Mouse (Mus musculus): ENCODE measurements around the gene Extl1. TPM values are rescaled to one million over a fixed set of nuclear protein-coding genes. Genes with fewer than 3 reads are reported as not detected.
"Not testable (repeated sequence)": the region's sequence is repeated elsewhere in the genome, so short reads cannot be mapped to it uniquely, and the experiment has no call there.

Extl1 gene
- polyA plus RNA-seq, 1 experiment from 2014 or later = 0.36 TPM

GRCm38 (mm10) chr4:134344620-134345019, 39.0 kb downstream of the Extl1 start:
- Histone ChIP-seq H3K4me1 (replicated peaks) (peaks cover 12% of the 10 kb centered on the region), H3K4me3 (no peak overlapping the region), H3K36me3 (no peaks in the 10 kb centered on the region), H3K9ac (no peak overlapping the region), H3K9me3 (no peaks in the 10 kb centered on the region), H3K27me3 (peaks cover 62% of the 10 kb centered on the region), H3K4me2 (no peak overlapping the region), H3K27ac (no peak overlapping the region)
- WGBS = 38% methylated on average over 3 of the region's 3 CpGs
- ATAC-seq (ENCODE audit: low FRiP score) = no peak

DNA sequence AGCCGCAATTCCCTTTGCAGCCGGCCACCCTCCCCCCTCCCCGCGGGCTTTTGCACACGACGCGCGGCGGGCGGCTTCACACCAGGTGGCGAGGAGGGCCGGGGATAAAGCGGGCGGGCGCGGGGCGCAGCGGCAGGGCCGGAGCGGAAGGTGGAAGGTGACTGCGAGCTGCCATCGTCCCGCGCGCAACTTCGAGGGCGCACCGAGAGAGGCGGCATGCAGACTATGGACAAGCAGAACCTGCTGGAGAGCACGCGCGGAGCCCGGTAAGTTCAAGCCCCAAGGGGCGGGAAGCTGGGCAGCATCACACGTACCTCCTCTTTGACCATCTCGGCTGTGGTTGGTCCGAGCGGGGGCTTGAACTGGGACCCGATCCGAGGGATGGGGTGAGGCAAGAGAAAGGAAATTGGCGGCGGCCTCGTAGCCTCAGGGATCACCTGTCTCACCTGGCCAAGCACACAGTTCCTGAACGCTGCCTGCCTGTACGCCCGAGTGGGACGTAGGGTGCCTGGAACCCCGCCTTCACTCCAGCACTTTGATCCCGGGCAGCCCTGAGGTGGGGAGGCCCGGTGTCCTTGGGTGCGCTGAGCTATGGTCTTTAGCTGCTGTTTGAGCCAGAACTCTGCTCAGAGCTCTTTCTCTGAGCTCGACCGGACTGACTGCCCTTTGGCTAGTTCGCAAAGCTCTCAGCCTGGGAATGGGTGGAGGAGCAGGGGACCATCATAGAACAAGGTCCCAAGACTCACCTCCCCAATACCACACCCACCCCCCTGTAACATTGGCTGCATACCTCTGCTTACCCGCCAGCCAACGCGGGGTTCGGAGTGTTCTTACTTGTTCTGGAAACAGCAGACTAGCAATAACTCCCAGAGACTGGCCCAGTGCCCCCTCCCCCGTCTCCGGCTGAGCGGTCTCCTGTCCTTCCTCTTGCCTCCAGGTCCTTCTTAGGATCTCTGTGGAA, 40.3 kb downstream of the Extl1 start, which contains the start of gene Slc30a2:
Slc30a2 (plus strand) TSS at position 111 of the 961 bp plus-strand sequence.
- no peak for ATAC-seq (ENCODE audit: low FRiP score)

GRCm38 (mm10) chr4:134342213-134342779, 41.4 kb downstream of the Extl1 start:
- peaks cover 62% of the 10 kb centered on the region for H3K27me3 ChIP-seq
- WGBS = 41% methylated on average over 11 of the region's 11 CpGs
- H3K4me3 ChIP-seq = 0 out of 2 replicates have a peak overlapping the region, but pooled peaks have one; percentile 29

More for the DNA sequence above, 40.3 kb downstream of the Extl1 start, which contains the start of gene Slc30a2:
- Histone ChIP-seq H3K27me3 (peaks cover 62% of the 10 kb centered on the region), H3K9ac (peak within 1 kb of the TSS; percentile 60), H3K27ac (no peak within 1 kb of the TSS), H3K4me3 (peak within 1 kb of the TSS; percentile 29), H3K36me3 (no peaks in the 10 kb centered on the region), H3K9me3 (no peaks in the 10 kb centered on the region), H3K4me2 (peak within 1 kb of the TSS; percentile 49), H3K4me1 (replicated peaks) (peaks cover 12% of the 10 kb centered on the region)
- WGBS = 3% methylated on average over 61 of the region's 61 CpGs

DNA sequence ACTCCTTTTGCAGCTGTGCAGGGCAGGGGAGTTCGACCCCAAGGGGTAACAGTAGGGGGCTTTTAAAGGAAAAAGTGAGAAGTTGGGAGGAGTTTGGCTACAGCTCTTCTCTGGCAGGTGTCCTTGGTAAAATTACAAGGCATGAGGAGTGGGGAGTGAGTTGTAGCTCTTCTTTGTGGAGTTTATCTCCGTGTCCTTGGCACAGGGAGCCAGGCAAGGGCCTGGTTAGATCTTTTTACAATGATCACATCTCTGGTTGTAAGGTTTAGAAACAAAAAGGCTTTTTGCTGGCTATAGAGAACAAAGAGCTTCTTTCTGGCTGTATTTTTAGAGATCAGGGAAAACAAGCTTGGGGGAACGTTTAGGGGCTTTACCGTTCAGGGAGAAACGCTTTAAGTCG, 42.4 kb downstream of the Extl1 start:
- not testable (repeated sequence) for H3K4me2 ChIP-seq; H3K36me3 ChIP-seq; H3K27ac ChIP-seq; H3K9ac ChIP-seq; H3K9me3 ChIP-seq; ATAC-seq (ENCODE audit: low FRiP score); H3K4me3 ChIP-seq
- H3K27me3 ChIP-seq = peaks cover 59% of the 10 kb centered on the region
- WGBS = 67% methylated on average over 6 of the region's 6 CpGs
- peaks cover 12% of the 10 kb centered on the region for H3K4me1 ChIP-seq (replicated peaks)

More at GRCm38 (mm10) chr4:134342213-134342779, 41.4 kb downstream of the Extl1 start:
- no peak for ATAC-seq (ENCODE audit: low FRiP score)
- Histone ChIP-seq H3K36me3 (no peaks in the 10 kb centered on the region), H3K27ac (no peak overlapping the region), H3K9me3 (no peaks in the 10 kb centered on the region), H3K9ac (no peak overlapping the region), H3K4me1 (replicated peaks) (peaks cover 12% of the 10 kb centered on the region), H3K4me2 (no peak overlapping the region)

DNA sequence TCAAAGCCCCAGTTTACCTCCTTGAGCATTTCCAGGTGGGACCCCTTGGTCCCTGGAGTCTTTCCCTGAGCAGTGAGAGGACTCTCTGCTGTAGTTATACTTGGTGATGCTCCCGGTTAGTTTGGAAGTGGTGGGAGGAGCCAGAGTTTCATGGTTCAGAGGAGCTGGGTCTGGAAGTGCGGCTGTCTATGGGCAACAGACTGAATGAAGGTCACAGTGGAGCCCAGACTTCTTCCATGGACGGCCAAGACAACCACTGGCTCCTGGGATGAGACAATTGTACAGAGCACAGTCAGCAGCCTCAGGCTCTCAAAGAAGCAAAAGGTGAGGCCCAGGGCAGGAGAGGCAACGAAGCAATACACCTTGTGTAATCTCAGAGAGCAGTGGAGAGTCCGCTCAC, 53.4 kb downstream of the Extl1 start:
- Histone ChIP-seq H3K27me3 (no peaks in the 10 kb centered on the region), H3K9ac (no peak overlapping the region), H3K9me3 (no peaks in the 10 kb centered on the region), H3K4me2 (no peak overlapping the region), H3K4me3 (no peak overlapping the region), H3K4me1 (replicated peaks) (no peaks in the 10 kb centered on the region), H3K36me3 (no peaks in the 10 kb centered on the region), H3K27ac (no peak overlapping the region)
- no peak for ATAC-seq (ENCODE audit: low FRiP score)
- 72% methylated on average over 5 of the region's 5 CpGs for WGBS

DNA sequence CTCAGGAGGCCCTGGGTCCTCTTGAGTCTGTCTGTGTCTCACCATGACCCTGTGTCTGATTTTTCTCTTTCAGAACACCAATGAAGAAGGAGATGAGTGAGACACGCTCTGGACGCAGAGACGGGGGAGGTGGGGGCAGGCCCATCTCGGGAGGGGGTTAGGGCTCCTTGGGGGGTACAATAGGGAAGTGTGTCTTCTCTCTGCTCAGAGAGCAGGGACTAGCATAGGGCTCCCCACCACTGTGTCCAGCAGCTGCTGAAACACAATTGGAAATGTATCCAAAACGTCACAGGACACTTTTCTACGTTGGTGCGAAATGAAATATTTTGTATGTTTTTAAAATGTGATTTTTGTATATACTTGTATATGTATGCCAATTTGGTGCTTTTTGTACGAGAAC, 54.8 kb downstream of the Extl1 start:
- Histone ChIP-seq H3K27me3 (no peaks in the 10 kb centered on the region), H3K9me3 (no peaks in the 10 kb centered on the region), H3K4me3 (no peak overlapping the region), H3K4me1 (replicated peaks) (no peaks in the 10 kb centered on the region), H3K36me3 (no peaks in the 10 kb centered on the region), H3K9ac (no peak overlapping the region), H3K27ac (no peak overlapping the region), H3K4me2 (no peak overlapping the region)
- 87% methylated on average over 8 of the region's 8 CpGs for WGBS
- no peak for ATAC-seq (ENCODE audit: low FRiP score)

DNA sequence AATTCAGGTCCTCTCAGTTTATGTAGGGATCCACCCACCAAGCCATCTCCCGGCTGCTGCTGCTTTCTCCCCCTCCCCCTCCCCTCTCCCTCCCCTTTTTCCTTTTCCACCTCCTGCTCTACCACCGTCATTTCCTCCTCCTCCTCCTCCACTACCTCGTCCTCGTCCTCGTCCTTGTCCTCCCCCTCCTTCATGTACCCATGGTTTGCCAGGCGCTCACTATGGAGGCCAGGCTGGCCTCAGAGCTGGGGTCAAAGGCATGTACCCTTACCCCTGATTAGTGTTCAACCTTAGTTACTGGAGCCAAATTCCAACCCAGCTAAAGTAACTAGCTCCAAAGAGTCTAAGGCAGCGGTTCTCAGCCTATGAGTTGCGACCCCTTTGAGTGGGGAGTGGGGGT, 55.5 kb downstream of the Extl1 start:
- no peak overlapping the region for H3K27ac ChIP-seq
- no peaks in the 10 kb centered on the region for H3K36me3 ChIP-seq
- H3K4me2 ChIP-seq = no peak overlapping the region
- H3K27me3 ChIP-seq = no peaks in the 10 kb centered on the region
- no peaks in the 10 kb centered on the region for H3K9me3 ChIP-seq
- no peak overlapping the region for H3K9ac ChIP-seq
- no peaks in the 10 kb centered on the region for H3K4me1 ChIP-seq (replicated peaks)
- WGBS = 65% methylated on average over 8 of the region's 8 CpGs
- ATAC-seq (ENCODE audit: low FRiP score) = no peak
- no peak overlapping the region for H3K4me3 ChIP-seq

DNA sequence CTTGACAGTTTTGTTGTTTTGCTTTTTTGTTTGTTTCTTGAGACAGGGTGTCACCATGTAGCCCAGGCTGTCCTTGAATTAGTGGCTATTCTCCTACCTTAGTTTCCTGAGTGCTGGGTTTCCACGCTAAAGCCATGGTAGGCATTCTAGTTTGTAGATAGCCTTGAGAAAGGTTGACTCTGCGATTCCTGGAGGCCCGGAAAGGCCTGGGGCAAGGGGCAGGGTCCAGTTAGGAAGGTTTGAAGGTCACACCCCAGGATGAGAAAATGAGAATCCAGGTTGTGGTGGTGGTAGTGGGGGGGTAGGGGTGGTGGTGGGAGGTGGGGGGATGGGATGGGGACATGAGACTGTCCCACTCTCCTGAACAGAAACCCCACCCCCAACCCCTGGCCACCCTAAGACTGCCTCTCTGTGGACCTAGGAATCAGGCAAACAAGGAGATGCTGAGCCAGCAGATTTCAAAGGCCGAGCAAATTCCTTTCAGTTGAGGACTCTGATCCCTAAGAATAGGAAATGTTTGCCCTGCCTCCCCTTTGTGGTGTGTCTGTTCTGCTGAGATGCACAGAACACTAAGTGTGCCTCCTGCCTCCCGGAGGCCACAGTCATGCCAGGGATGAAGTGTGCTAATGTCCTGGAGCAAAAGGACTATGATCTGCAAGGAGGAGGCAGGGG, 56.7 kb downstream of the Extl1 start:
- Histone ChIP-seq H3K4me2 (no peak overlapping the region), H3K4me3 (no peak overlapping the region), H3K9me3 (no peaks in the 10 kb centered on the region), H3K36me3 (no peaks in the 10 kb centered on the region), H3K4me1 (replicated peaks) (no peaks in the 10 kb centered on the region), H3K27ac (no peak overlapping the region), H3K9ac (no peak overlapping the region), H3K27me3 (no peaks in the 10 kb centered on the region; the same call in 1 of the 2 replicates)
- 58% methylated on average over 5 of the region's 5 CpGs for WGBS
- ATAC-seq (ENCODE audit: low FRiP score) = no peak

DNA sequence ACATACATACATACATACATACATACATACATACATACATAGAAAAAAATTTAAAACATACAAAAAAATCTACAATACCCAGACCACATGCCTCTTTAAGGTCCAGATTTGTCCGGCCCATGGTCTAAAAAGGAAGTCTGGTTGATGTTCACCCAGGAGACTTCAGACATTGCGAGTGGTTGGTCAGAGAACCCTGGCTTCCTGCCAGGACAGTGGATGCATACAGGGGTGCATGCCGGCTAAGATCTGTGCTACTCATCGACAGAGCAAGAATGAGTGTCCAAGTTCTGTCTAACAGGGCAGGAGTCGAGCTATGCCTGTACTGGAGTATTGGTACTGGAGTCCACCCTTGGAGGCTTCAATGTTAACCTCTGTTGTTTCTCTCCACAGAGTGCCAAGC, 59.0 kb downstream of the Extl1 start:
- Histone ChIP-seq H3K4me1 (replicated peaks) (no peaks in the 10 kb centered on the region), H3K36me3 (no peaks in the 10 kb centered on the region), H3K4me3 (no peak overlapping the region), H3K9ac (no peak overlapping the region), H3K9me3 (no peaks in the 10 kb centered on the region), H3K27ac (no peak overlapping the region), H3K27me3 (peaks cover 5% of the 10 kb centered on the region), H3K4me2 (no peak overlapping the region)
- 70% methylated on average over 5 of the region's 5 CpGs for WGBS
- no peak for ATAC-seq (ENCODE audit: low FRiP score)

- Histone ChIP-seq H3K9me3 (no peaks in the 10 kb centered on the region), H3K36me3 (no peaks in the 10 kb centered on the region), H3K4me3 (no peak overlapping the region), H3K27ac (no peak overlapping the region), H3K4me1 (replicated peaks) (no peaks in the 10 kb centered on the region), H3K27me3 (peaks cover 7% of the 10 kb centered on the region), H3K4me2 (no peak overlapping the region), H3K9ac (no peak overlapping the region)
- 71% methylated on average over 3 of the region's 3 CpGs for WGBS
- no peak for ATAC-seq (ENCODE audit: low FRiP score)
Measured at GRCm38 (mm10) chr4:134321524-134321923, 62.1 kb downstream of the Extl1 start.

GRCm38 (mm10) chr4:134319674-134320073, 64.0 kb downstream of the Extl1 start:
- no peak overlapping the region for H3K4me3 ChIP-seq
- no peaks in the 10 kb centered on the region for H3K4me1 ChIP-seq (replicated peaks)
- H3K4me2 ChIP-seq = no peak overlapping the region
- H3K9me3 ChIP-seq = no peaks in the 10 kb centered on the region
- H3K9ac ChIP-seq = no peak overlapping the region
- ATAC-seq (ENCODE audit: low FRiP score) = no peak
- H3K27ac ChIP-seq = no peak overlapping the region
- WGBS = 76% methylated on average over 5 of the region's 5 CpGs
- H3K36me3 ChIP-seq = no peaks in the 10 kb centered on the region
- peaks cover 7% of the 10 kb centered on the region for H3K27me3 ChIP-seq

DNA sequence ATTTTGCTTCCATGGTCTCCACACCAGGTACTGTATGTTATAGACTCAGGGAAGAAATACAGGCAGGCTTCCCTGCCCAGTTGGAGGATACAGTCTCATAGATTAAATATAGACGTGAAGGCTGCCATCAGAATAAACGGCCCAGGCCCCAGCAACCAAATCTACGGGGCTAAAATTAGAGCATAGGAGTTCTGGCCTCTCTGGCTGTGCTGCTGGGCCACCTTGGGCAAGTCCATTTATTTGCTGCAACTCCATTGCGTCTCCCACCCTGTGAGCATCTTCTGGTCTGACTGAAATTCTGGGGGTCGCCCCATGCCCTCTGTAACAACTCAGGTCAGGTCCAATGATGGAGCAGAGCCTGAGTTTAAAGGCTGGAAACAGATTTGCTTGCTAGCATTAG, 64.6 kb downstream of the Extl1 start:
- Histone ChIP-seq H3K36me3 (no peaks in the 10 kb centered on the region), H3K9me3 (no peaks in the 10 kb centered on the region), H3K27ac (no peak overlapping the region), H3K4me2 (no peak overlapping the region), H3K4me3 (no peak overlapping the region), H3K27me3 (peaks cover 7% of the 10 kb centered on the region), H3K9ac (no peak overlapping the region), H3K4me1 (replicated peaks) (no peaks in the 10 kb centered on the region)
- ATAC-seq (ENCODE audit: low FRiP score) = no peak
- 90% methylated on average over 5 of the region's 5 CpGs for WGBS
